ENCODE assay signal across 10 mouse cellular contexts in genomic region chr7:137267441-137267840, GRCm38 (mm10). TPM values are rescaled to one million over a fixed set of nuclear protein-coding genes. Genes with fewer than 3 reads are reported as not detected.
DNase-seq lines count a peak whose midpoint lies in the region; ATAC-seq and TF ChIP-seq lines count a peak whose summit lies in the region.
"Had no signal": no experiment of that assay in that cellular context is flagged by ENCODE, and none has a peak within 500 bp of the region (broad histone marks: within the 10 kb centered on the region; RNA-seq: fewer than 3 reads in every experiment).

No protein-coding gene starts in this region.

- peak; percentile 76 for ATAC-seq in limb, embryonic 15.5 days (ENCODE audit: insufficient number of reproducible peaks, low FRiP score, low TSS enrichment, low read depth)
- ATAC-seq in intestine, postnatal 0 days: no peak
- ATAC-seq: lung, postnatal 0 days had no signal

- no peak for TF ChIP-seq CTCF in intestine, postnatal 0 days (IDR thresholded peaks at IDR 0.05; ENCODE audit: low read depth)

- H3K9ac ChIP-seq in limb, embryonic 15.5 days: no peak overlapping the region
- H3K9ac ChIP-seq in intestine, postnatal 0 days (ENCODE audit: low read depth, low read length): no peak overlapping the region

- DNase-seq in frontal cortex, postnatal 36 days (ENCODE audit: low spot score in 2 of 2): peak; percentile 12 to 16
- no peak for DNase-seq in frontal cortex, postnatal 14 days (ENCODE audit: low spot score in 2 of 2)
- DNase-seq in brain, adult 2 months (ENCODE audit: low read depth, low spot score): peak; percentile 26
- peak; percentile 45 to 53 for DNase-seq in heart, postnatal 10 days
- DNase-seq in adrenal gland, adult (ENCODE audit: inconsistent age in 2 of 2, low spot score in 1 of 2): no peak
- no peak for DNase-seq in ovary, adult 18-20 months (ENCODE audit: low spot score)

- peaks cover 54% of the 10 kb centered on the region for H3K4me1 ChIP-seq in limb, embryonic 15.5 days
- no peaks in the 10 kb centered on the region for H3K4me1 ChIP-seq in intestine, postnatal 0 days (replicated peaks; ENCODE audit: control insufficient read depth, insufficient read depth, low read length)

- H3K4me2 ChIP-seq in limb, embryonic 15.5 days: no peak overlapping the region
- H3K4me2 ChIP-seq in intestine, postnatal 0 days (replicated peaks; ENCODE audit: low read depth): no peak overlapping the region

- WGBS in limb, embryonic 15.5 days: 52% methylated on average over 9 of the region's 9 CpGs
- WGBS in intestine, postnatal 0 days: 78% methylated on average over 9 of the region's 9 CpGs

- no peaks in the 10 kb centered on the region for H3K9me3 ChIP-seq in limb, embryonic 15.5 days
- H3K9me3 ChIP-seq in intestine, postnatal 0 days (ENCODE audit: control insufficient read depth): no peaks in the 10 kb centered on the region

- no peak overlapping the region for H3K4me3 ChIP-seq in limb, embryonic 15.5 days
- no peak overlapping the region for H3K4me3 ChIP-seq in intestine, postnatal 0 days (ENCODE audit: low read depth, low read length)

- H3K27ac ChIP-seq in limb, embryonic 15.5 days: peak overlapping the region; percentile 62
- no peak overlapping the region for H3K27ac ChIP-seq in intestine, postnatal 0 days (ENCODE audit: low read depth, low read length)

- no peaks in the 10 kb centered on the region for H3K27me3 ChIP-seq in limb, embryonic 15.5 days
- H3K27me3 ChIP-seq in intestine, postnatal 0 days (replicated peaks; ENCODE audit: control insufficient read depth, insufficient read depth, low read length): peaks cover 3% of the 10 kb centered on the region; the same call in 1 of the 2 replicates

- intact Hi-C loops in heart, postnatal 10 days (cut with DNase I): no loop called here

- H3K36me3 ChIP-seq in limb, embryonic 15.5 days: no peaks in the 10 kb centered on the region
- no peaks in the 10 kb centered on the region for H3K36me3 ChIP-seq in intestine, postnatal 0 days (ENCODE audit: control insufficient read depth, insufficient read depth)

RNA-seq across cellular contexts. Expression of gene Ebf3, which starts 46.8 kb away (rescaled TPM):
- 10 to 100 TPM; 19.8 to 20.0 TPM for total RNA-seq in heart, postnatal 10 days (2021)
- polyA plus RNA-seq in limb, embryonic 15.5 days (2015; fragmentation: Nextera tagmentation; extraction: Ambion mirVana): 4.7 and 8.1 TPM in 2 replicates
- polyA plus RNA-seq in intestine, postnatal 0 days (2015; fragmentation: Nextera tagmentation; extraction: Ambion mirVana): 0.31 and 0.41 TPM in 2 replicates
- total RNA-seq: hematopoietic stem cell, adult 5-6 weeks had no signal
- polyA plus RNA-seq: lung, postnatal 0 days had no signal

Comparison
In these comparisons a context has a peak if more than half of its experiments do, and no peak if none do; other contexts are left out.
1. DNase-seq: peak in frontal cortex, postnatal 36 days (2 of 2), brain, adult 2 months (single experiment) and heart, postnatal 10 days (2 of 2); none in frontal cortex, postnatal 14 days (0 of 2), adrenal gland, adult (0 of 2) and ovary, adult 18-20 months (single experiment).